Mouse (Mus musculus) monocyte, adult 2 months (primary cell): Measurements from ENCODE around the gene Cx3cl1.
A peak's percentile ranks its signal among the peaks of the same experiment; 100 is the strongest.

Experiments used
- DNase-seq, 2 experiments: peaks; one replicate each; pipeline ENCODE4 v3.0.0; 2022; ENCODE audit warnings: low spot score in 2 of 2, low read depth in 1 of 2

The Cx3cl1 gene

GRCm38 (mm10) chr8:94800278-94800968 is 28.6 kb downstream of the Cx3cl1 start:
- DNase-seq, result no peak

- no peak for DNase-seq
Observed at GRCm38 (mm10) chr8:94801293-94802095, 29.7 kb downstream of the Cx3cl1 start.

GRCm38 (mm10) chr8:94802375-94802774 is 30.6 kb downstream of the Cx3cl1 start:
- no peak for DNase-seq

GRCm38 (mm10) chr8:94803551-94803950 is 31.7 kb downstream of the Cx3cl1 start:
- no peak for DNase-seq

GRCm38 (mm10) chr8:94804546-94805340 is 32.9 kb downstream of the Cx3cl1 start:
- DNase-seq, result peak in 1 of 2 experiments; percentile 10

- DNase-seq, result no peak
Observed at GRCm38 (mm10) chr8:94805811-94806210, 34.0 kb downstream of the Cx3cl1 start.

GRCm38 (mm10) chr8:94807506-94807905 is 35.7 kb downstream of the Cx3cl1 start:
- no peak for DNase-seq

GRCm38 (mm10) chr8:94808372-94808771 is 36.6 kb downstream of the Cx3cl1 start:
- DNase-seq, result no peak

GRCm38 (mm10) chr8:94810153-94810552 is 38.3 kb downstream of the Cx3cl1 start, which contains the start of gene Ccl17:
Ccl17 (plus strand) TSS chr8:94810453.
- DNase-seq, result peak in 1 of 2 experiments; percentile 6

- DNase-seq, result no peak
Observed at GRCm38 (mm10) chr8:94810855-94811254, 39.0 kb downstream of the Cx3cl1 start.

- peak in 1 of 2 experiments; percentile 40 for DNase-seq
Observed at GRCm38 (mm10) chr8:94811654-94812053, 39.8 kb downstream of the Cx3cl1 start.

- DNase-seq, result peak in 1 of 2 experiments; percentile 65
Observed at GRCm38 (mm10) chr8:94812645-94813098, 40.9 kb downstream of the Cx3cl1 start.

GRCm38 (mm10) chr8:94814556-94814955 is 42.7 kb downstream of the Cx3cl1 start:
- DNase-seq, result no peak

GRCm38 (mm10) chr8:94817933-94818332 is 46.1 kb downstream of the Cx3cl1 start:
- no peak for DNase-seq

- no peak for DNase-seq
Observed at GRCm38 (mm10) chr8:94819671-94820179, 47.9 kb downstream of the Cx3cl1 start.

- no peak for DNase-seq
Observed at GRCm38 (mm10) chr8:94820553-94820952, 48.7 kb downstream of the Cx3cl1 start.

- DNase-seq, result no peak
Observed at GRCm38 (mm10) chr8:94821381-94821780, 49.6 kb downstream of the Cx3cl1 start.

GRCm38 (mm10) chr8:94822637-94823560 is 51.1 kb downstream of the Cx3cl1 start:
- DNase-seq, result no peak

- no peak for DNase-seq
Observed at GRCm38 (mm10) chr8:94825170-94825569, 53.4 kb downstream of the Cx3cl1 start.

- DNase-seq, result no peak
Observed at GRCm38 (mm10) chr8:94826210-94826609, 54.4 kb downstream of the Cx3cl1 start.
